34 mouse cellular contexts compared by ENCODE assay signal in the genomic region with DNA sequence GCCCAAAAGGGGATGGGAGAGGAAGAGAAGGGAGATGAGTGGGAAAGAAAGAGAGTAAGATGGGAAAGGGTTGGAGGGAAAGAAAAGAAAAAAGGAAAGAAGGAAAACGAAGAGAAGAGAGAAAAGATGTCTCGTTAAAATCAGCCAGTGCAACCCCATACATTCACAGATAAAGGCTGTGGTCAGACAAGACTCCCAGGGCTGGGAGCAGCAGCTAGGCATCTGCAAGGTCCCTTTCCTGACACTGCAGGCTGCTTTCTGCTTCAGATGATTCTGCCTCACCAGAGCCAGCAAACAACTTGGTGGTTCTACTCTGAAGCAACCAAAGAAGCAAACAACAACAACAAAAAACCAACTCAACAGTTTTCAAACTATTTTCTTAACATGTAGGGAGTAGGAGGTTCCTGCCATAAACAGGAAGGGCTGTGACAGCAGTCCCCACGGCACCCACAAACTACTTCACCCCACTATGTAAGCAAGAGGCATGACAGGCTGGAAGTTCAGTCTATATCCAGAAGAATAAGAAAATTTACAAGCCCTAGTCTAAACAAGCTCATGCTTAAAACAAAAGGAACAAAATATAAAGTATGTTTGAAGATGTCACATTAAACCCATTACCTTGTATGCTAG. TPM values are rescaled to one million over a fixed set of nuclear protein-coding genes. Genes with fewer than 3 reads are reported as not detected.
A peak's percentile ranks its signal among the peaks of the same experiment; 100 is the strongest.
DNase-seq lines count a peak whose midpoint lies in the region; ATAC-seq lines count a peak whose summit lies in the region.
"Had no signal": no experiment of that assay in that cellular context is flagged by ENCODE, and none has a peak within 500 bp of the region (broad histone marks: within the 10 kb centered on the region; RNA-seq: fewer than 3 reads in every experiment).

No protein-coding gene starts in this region.

- peak; percentile 68 for ATAC-seq in inflammation-experienced regulatory T-cells, adult 6 months
- ATAC-seq in hindbrain, embryonic 12.5 days (ENCODE audit: low FRiP score): no peak
- ATAC-seq: forebrain, embryonic 14.5 days; intestine, embryonic 15.5 days; midbrain, embryonic 16.5 days had no signal

- H3K4me2 ChIP-seq in hindbrain, embryonic 12.5 days (replicated peaks): no peak overlapping the region
- H3K4me2 ChIP-seq: embryonic facial prominence, embryonic 15.5 days; heart, embryonic 11.5 days; hindbrain, embryonic 15.5 days; intestine, embryonic 15.5 days; stomach, embryonic 15.5 days had no signal

- 62% methylated on average over 3 of the region's 3 CpGs for WGBS in heart, embryonic 10.5 days
- 67% methylated on average over 3 of the region's 3 CpGs for WGBS in hindbrain, embryonic 12.5 days

- no peaks in the 10 kb centered on the region for H3K4me1 ChIP-seq in heart, embryonic 10.5 days
- H3K4me1 ChIP-seq in hindbrain, embryonic 12.5 days: no peaks in the 10 kb centered on the region
- H3K4me1 ChIP-seq: embryonic facial prominence, embryonic 10.5 days; embryonic facial prominence, embryonic 15.5 days; hindbrain, embryonic 15.5 days; intestine, embryonic 15.5 days; stomach, embryonic 15.5 days had no signal

- H3K9me3 ChIP-seq in heart, embryonic 10.5 days: no peaks in the 10 kb centered on the region
- H3K9me3 ChIP-seq in hindbrain, embryonic 12.5 days (replicated peaks): peaks cover 5% of the 10 kb centered on the region
- H3K9me3 ChIP-seq: embryonic facial prominence, embryonic 10.5 days; embryonic facial prominence, embryonic 15.5 days; G1E; intestine, embryonic 15.5 days; stomach, embryonic 15.5 days had no signal

- intact Hi-C loops in heart, postnatal 14 days (cut with DNase I): no loop called here

- no peak overlapping the region for H3K9ac ChIP-seq in hindbrain, embryonic 12.5 days
- H3K9ac ChIP-seq: embryonic facial prominence, embryonic 15.5 days; hindbrain, embryonic 15.5 days; intestine, embryonic 15.5 days; liver, embryonic 14.5 days; stomach, embryonic 15.5 days had no signal

- H3K36me3 ChIP-seq in heart, embryonic 10.5 days: no peaks in the 10 kb centered on the region
- H3K36me3 ChIP-seq in hindbrain, embryonic 12.5 days: no peaks in the 10 kb centered on the region
- H3K36me3 ChIP-seq: embryonic facial prominence, embryonic 10.5 days; embryonic facial prominence, embryonic 15.5 days; G1E; hindbrain, embryonic 15.5 days; intestine, embryonic 15.5 days; midbrain, embryonic 10.5 days; stomach, embryonic 15.5 days had no signal

- H3K27me3 ChIP-seq in heart, embryonic 10.5 days (ENCODE audit: insufficient read depth, poor library complexity, severe bottlenecking): no peaks in the 10 kb centered on the region
- no peaks in the 10 kb centered on the region for H3K27me3 ChIP-seq in hindbrain, embryonic 12.5 days
- H3K27me3 ChIP-seq: embryonic facial prominence, embryonic 15.5 days; hindbrain, embryonic 15.5 days; intestine, embryonic 15.5 days; stomach, embryonic 15.5 days had no signal

- H3K27ac ChIP-seq in heart, embryonic 10.5 days: no peak overlapping the region
- no peak overlapping the region for H3K27ac ChIP-seq in hindbrain, embryonic 12.5 days
- H3K27ac ChIP-seq: embryonic facial prominence, embryonic 10.5 days; embryonic facial prominence, embryonic 15.5 days; hindbrain, embryonic 15.5 days; intestine, embryonic 15.5 days; liver, embryonic 14.5 days; macrophage; midbrain, embryonic 10.5 days; stomach, embryonic 15.5 days had no signal

- H3K4me3 ChIP-seq in heart, embryonic 10.5 days: no peak overlapping the region
- H3K4me3 ChIP-seq in hindbrain, embryonic 12.5 days: no peak overlapping the region
- H3K4me3 ChIP-seq: embryonic facial prominence, embryonic 10.5 days; embryonic facial prominence, embryonic 15.5 days; hindbrain, embryonic 15.5 days; intestine, embryonic 15.5 days; midbrain, embryonic 10.5 days; myocyte; stomach, embryonic 15.5 days had no signal

- DNase-seq in heart, embryonic 10.5 days (ENCODE audit: low spot score): peak; percentile 20
- DNase-seq in heart, postnatal 14 days: no peak
- peak; percentile 44 for DNase-seq in CD4-positive, CD25-positive, alpha-beta regulatory T cell, adult 2 months (ENCODE audit: low read depth, low spot score)
- peak; percentile 26 for DNase-seq in MEL-GATA-1-ER (ENCODE audit: extremely low read depth, low read depth)
- DNase-seq in kidney, adult 9 months: no peak
- no peak for DNase-seq in left cerebral cortex, adult 11 months (ENCODE audit: low spot score)
- DNase-seq: adrenal gland, postnatal 10 days; cerebellum, adult 9-10 months; gastrocnemius, postnatal 14 days; kidney, adult 2 months; kidney, postnatal 10 days; layer of hippocampus, postnatal 36 days; liver; lung, adult 2 months; lung, postnatal 10 days; retina, postnatal 1 day; right cerebral cortex, postnatal 14 days; thymus, adult 18-20 months; thymus, postnatal 36 days had no signal

RNA-seq across cellular contexts. Expression of gene Vangl2, which starts 44.8 kb away (rescaled TPM):
- 12.8 and 16.0 TPM in 2 replicates for polyA plus RNA-seq in heart, embryonic 10.5 days (2016; fragmentation: Nextera tagmentation; extraction: Ambion mirVana)
- 1 to 10 TPM; 4.3 to 5.9 TPM for total RNA-seq in heart, postnatal 14 days (2021)
- polyA plus RNA-seq in inflammation-experienced regulatory T-cells, adult 6 months (2017; shearing (Covaris generic)): under 1 TPM; 0.57 to 0.66 (median 0.64) TPM
- 60.4 and 68.6 TPM in 2 replicates for polyA plus RNA-seq in hindbrain, embryonic 12.5 days (2016; fragmentation: Nextera tagmentation; extraction: Ambion mirVana)
- polyA plus RNA-seq: G1E had no signal

Comparison
In these comparisons a context has a peak if more than half of its experiments do, and no peak if none do; other contexts are left out.
1. DNase-seq: peak in heart, embryonic 10.5 days (single experiment), CD4-positive, CD25-positive, alpha-beta regulatory T cell, adult 2 months (single experiment) and MEL-GATA-1-ER (single experiment); none in heart, postnatal 14 days (0 of 2), kidney, adult 9 months (single experiment) and left cerebral cortex, adult 11 months (single experiment).